Mouse (Mus musculus): ENCODE measurements around the gene Gm16503.
"Not testable (repeated sequence)": the region's sequence is repeated elsewhere in the genome, so short reads cannot be mapped to it uniquely, and the experiment has no call there.

The Gm16503 gene

GRCm38 (mm10) chr4:147539918-147540317 lies at the start of gene Gm16503:
Gm16503 (plus strand) TSS chr4:147540218.
- DNase-seq (ENCODE audit: low spot score) = not testable (repeated sequence)

GRCm38 (mm10) chr4:147492117-147492516 lies 47.9 kb upstream of the Gm16503 start, which contains the start of gene Zfp982:
Zfp982 (plus strand) TSS chr4:147492417.
- DNase-seq (ENCODE audit: low spot score) = not testable (repeated sequence)

DNA sequence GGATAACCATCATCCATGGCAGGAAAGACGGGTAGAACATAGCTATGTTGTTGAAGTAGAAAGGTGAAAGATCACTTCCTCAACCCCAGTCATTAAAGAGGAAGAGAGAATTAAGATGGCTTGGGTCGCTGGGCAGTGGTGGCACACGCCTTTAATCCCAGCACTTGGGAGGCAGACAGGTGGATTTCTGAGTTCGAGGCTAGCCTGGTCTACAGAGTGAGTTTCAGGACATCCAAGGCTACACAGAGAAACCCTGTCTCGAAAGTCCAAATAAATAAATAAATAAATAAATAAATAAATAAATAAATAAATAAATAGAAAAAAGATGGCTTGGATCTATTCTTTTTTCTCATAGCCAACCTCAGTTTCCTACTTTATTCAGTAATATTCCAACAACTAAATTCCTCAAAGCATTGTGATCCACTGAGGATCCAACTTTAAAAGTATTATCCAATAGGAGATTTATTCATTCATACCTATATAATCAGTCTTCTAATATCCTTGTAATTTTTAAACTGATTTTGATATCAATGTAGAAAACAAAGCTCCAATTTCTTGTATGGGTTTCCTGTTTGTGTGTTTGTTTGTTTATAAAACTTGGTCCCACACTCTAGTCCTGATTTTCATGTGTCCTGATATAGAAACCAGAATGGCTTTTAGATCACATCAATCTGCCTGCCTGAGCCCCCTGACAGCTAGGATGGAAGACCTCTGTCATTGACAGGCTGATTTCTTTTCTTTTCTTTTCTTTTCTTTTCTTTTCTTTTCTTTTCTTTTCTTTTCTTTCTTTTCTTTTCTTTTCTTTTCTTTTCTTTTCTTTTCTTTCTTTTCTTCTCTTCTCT lies 41.0 kb upstream of the Gm16503 start:
- DNase-seq (ENCODE audit: low spot score) = not testable (repeated sequence)

DNA sequence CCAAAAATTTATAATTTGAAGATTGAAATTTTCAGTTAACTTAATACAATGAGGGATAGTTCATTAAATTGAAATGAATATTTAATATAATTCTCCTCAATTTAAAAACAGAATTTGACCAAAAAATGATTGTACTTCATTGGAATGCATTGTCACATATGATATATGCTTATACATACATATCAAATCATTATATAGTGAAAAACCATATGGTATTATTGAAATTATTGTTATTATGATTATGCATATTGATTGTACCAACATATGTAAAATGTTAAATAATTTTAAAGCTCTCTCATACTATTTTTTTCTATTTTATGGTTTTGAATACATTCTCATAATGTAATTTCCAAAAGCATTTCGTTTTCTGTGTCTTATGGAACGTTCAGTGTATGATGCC lies 30.8 kb upstream of the Gm16503 start:
- DNase-seq (ENCODE audit: low spot score) = no peak

- no peak for DNase-seq (ENCODE audit: low spot score)
Measured at GRCm38 (mm10) chr4:147518981-147519380, 21.0 kb upstream of the Gm16503 start.

- DNase-seq (ENCODE audit: low spot score) = no peak
Measured at GRCm38 (mm10) chr4:147520100-147520499, 19.9 kb upstream of the Gm16503 start.

GRCm38 (mm10) chr4:147525125-147525524 lies 14.9 kb upstream of the Gm16503 start:
- no peak for DNase-seq (ENCODE audit: low spot score)

- DNase-seq (ENCODE audit: low spot score) = no peak
Measured at GRCm38 (mm10) chr4:147530366-147530765, 9.7 kb upstream of the Gm16503 start.

DNA sequence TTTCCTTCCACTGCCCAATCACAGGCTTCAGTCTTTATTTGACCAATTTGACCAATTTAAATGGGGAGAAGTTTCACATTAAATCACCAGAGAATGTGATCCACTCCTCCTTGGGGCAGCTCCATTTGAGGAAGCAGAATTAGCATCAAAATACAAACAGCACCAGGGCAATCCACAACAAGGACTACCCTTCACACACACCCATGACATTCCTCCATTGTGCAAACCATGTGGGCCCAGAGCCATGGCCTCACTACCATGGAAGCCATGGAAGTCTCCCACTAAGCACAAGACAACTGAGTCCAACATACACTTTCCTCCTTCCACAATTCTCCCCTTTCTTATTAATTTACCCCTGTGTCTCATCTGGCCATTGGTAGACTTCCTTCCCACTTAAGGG lies 4.1 kb upstream of the Gm16503 start:
- not testable (repeated sequence) for DNase-seq (ENCODE audit: low spot score)

GRCm38 (mm10) chr4:147537702-147538101 lies 2.3 kb upstream of the Gm16503 start:
- DNase-seq (ENCODE audit: low spot score) = no peak

GRCm38 (mm10) chr4:147541105-147541504 lies 1.1 kb downstream of the Gm16503 start:
- DNase-seq (ENCODE audit: low spot score) = no peak

GRCm38 (mm10) chr4:147553071-147553470 lies 13.1 kb downstream of the Gm16503 start, which contains the start of gene Zfp985:
Zfp985 (plus strand) TSS chr4:147553277.
- not testable (repeated sequence) for DNase-seq (ENCODE audit: low spot score)

- not testable (repeated sequence) for DNase-seq (ENCODE audit: low spot score)
Measured at GRCm38 (mm10) chr4:147554361-147554760, 14.3 kb downstream of the Gm16503 start.

DNA sequence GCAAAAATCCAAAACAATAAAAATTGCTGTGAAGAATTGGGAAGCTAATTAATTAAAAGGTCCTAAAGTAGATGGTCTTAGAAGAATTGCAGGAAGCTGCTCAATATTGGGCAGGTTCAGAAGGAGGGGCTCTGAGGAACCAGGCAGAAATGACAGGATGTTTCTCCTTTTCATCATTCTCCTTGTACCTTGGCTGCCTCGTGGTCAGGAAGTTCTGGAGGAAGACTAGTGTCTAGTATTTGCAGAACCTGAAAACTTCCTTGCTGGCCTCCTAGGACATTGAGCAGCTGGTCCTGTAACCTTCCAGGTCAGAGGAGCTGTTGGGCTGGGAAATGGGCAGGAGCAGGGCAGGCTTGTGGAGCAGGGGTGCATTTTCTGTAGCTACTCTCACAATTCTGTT lies 16.9 kb downstream of the Gm16503 start:
- not testable (repeated sequence) for DNase-seq (ENCODE audit: low spot score)

DNA sequence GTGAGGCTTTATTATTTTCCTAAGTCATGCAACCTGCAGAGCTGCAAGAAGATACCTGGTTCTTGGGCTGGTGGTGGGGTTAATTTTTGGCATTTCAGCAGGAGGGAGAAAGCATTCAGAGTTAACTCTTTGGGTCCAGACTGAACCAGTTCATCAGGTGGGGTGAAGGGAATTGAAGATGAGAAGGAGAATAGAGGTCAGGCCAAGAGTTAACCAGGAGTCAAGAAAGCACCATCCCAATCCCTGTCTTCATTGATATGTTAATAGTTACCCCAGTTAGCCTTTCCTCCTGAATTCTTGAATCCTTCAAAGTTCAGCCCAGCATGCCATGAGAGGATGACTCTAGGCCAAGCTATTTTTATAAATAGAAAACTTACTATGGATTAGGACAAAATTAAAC lies 18.0 kb downstream of the Gm16503 start:
- DNase-seq (ENCODE audit: low spot score) = not testable (repeated sequence)

DNA sequence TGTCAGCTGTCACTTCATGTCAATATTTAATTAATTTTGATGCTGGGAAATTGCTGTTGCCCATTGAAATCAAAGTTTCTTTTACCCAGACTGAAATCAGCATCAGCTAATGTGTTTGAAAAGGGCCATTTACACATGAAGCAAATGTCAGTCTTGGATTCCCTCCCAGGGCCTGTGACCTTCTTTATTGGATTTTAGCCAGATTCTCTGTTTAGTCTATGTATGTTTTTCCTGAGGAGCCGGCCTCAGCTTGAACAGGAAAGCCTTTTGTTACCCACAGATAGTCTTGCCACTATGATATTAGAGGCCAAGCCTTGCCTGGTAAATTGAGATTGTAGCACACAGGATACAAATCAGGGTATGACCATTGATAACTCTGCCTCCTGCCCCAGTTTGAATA lies 19.1 kb downstream of the Gm16503 start:
- DNase-seq (ENCODE audit: low spot score) = not testable (repeated sequence)

GRCm38 (mm10) chr4:147565426-147566220 lies 25.6 kb downstream of the Gm16503 start:
- no peak for DNase-seq (ENCODE audit: low spot score)

DNA sequence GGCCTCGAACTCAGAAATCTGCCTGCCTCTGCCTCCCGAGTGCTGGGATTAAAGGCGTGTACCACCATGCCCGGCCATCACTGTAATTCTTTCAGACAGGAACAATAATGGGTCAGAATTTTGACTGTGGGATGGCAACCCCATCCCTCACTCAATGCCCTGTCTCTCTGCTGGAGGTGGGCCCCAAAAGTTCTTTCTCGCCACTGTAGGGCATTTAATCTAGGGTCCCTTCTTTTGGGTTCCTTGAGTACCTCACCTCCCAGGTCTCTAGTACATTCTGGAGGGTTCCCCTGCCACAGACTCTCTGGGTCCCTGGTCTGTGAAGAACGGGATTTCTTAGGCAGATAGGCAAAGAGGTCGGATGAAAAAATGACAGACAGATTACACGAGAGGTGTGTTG lies 31.1 kb downstream of the Gm16503 start:
- DNase-seq (ENCODE audit: low spot score) = not testable (repeated sequence)

- not testable (repeated sequence) for DNase-seq (ENCODE audit: low spot score)
Measured at GRCm38 (mm10) chr4:147579371-147579770, 39.4 kb downstream of the Gm16503 start.

DNA sequence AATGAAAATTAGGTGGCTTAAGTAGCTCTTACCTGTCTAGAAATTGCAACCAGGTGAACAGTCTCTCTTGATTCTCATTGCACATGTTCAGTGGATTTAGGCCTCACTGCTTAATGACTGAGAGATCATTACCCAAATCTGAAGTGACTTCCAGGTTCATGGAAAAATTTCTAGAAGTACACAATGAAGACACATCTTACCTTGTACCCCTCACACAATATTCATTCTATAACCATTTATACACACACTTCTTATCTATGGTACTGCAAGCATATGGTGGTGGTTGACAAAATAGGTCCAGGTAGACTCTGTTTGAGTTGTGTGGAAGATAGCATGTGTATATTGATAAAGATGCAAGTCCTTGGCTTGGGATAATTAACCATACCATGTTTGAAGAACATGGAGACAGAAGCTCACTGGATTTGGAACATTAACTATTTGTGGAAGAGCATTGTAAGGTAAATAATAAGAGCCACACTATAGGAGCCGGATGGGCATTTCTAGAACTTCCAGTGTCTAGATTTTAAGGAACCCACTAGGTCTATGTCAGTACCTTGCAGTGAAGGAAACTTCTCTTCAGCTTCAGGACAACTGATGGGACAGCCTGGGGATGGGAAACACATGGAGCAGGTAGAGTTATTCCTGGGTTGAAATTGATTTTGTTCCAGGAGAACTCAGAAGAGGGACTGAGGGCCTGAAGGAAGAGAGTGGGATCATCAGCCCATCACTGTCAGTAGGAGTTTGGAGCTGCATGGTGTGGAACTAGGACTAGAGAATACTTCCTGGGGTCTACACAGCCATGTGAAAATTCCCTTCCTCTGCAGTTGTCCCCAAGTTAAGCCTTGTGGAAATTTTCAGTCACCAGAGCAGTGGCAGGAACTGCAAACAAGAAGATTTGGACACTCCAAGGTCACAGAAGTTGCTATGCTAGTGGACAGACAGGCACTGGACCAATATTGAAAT lies 46.8 kb downstream of the Gm16503 start:
- DNase-seq (ENCODE audit: low spot score) = no peak
